Mouse (Mus musculus) intestine, embryonic 16.5 days (tissue): ENCODE data around the gene Bnc2. TPM values are rescaled to one million over a fixed set of nuclear protein-coding genes. Genes with fewer than 3 reads are reported as not detected.

Source experiments
- ATAC-seq: fragments of 200-750 bp; cut with Nextera tagmentation; 2 replicates; pipeline ENCODE4 v1.8.0; 2017; ENCODE audit warnings: moderate TSS enrichment, moderate library complexity
- H3K27ac ChIP-seq: fragments of 300-500 bp; sonication (generic); 2 replicates; pipeline ENCODE4 v1.5.1; 2014; ENCODE audit warnings: mild to moderate bottlenecking, low read length
- H3K27me3 ChIP-seq: fragments of 300-500 bp; sonication (generic); replicated peaks from 2 replicates; pipeline ENCODE4 v1.6.1; 2014; ENCODE audit warnings: low read length, control low read depth, mixed read lengths; ENCODE audit not compliant: control insufficient read depth, insufficient read depth
- H3K36me3 ChIP-seq: fragments of 300-500 bp; sonication (generic); 2 replicates; pipeline ENCODE4 v1.6.1; 2014; ENCODE audit warnings: low read length, control low read depth; ENCODE audit not compliant: control insufficient read depth, insufficient read depth
- H3K4me1 ChIP-seq: fragments of 300-500 bp; sonication (generic); 2 replicates; pipeline ENCODE4 v1.6.1; 2014; ENCODE audit warnings: low read length, control low read depth, mixed read lengths; ENCODE audit not compliant: control insufficient read depth, insufficient read depth
- H3K4me2 ChIP-seq: fragments of 300-500 bp; sonication (generic); 2 replicates; pipeline ENCODE4 v1.6.1; 2014; ENCODE audit warnings: low read depth, low read length, control low read depth
- H3K4me3 ChIP-seq: fragments of 300-500 bp; sonication (generic); 2 replicates; pipeline ENCODE4 v1.5.1; 2014; ENCODE audit warnings: mild to moderate bottlenecking, low read length
- H3K9ac ChIP-seq: fragments of 300-500 bp; sonication (generic); 2 replicates; pipeline ENCODE4 v1.6.1; 2014; ENCODE audit warnings: low read depth, low read length
- H3K9me3 ChIP-seq: fragments of 300-500 bp; sonication (generic); 2 replicates; pipeline ENCODE4 v1.6.1; 2016; ENCODE audit warnings: low read length, control low read depth; ENCODE audit not compliant: control insufficient read depth
- WGBS: fragments of 180-500 bp; shearing (Covaris S2); extraction: QIAGEN DNeasy Blood & Tissue Kit; methylation state at CpG from one replicate; pipeline ENCODE4 v1.1.7; 2014; 5-methylcytosine and 5-hydroxymethylcytosine counted together
- polyA plus RNA-seq: library from polyadenylated mRNA; unstranded; fragments of >200 nt; fragmentation: Nextera tagmentation; extraction: Ambion mirVana; gene quantifications from 2 replicates; pipeline ENCODE4 v1.2.1, GENCODE M21; 2015

Bnc2 gene
- polyA plus RNA-seq, 1 experiment from 2014 or later: 8.9 TPM

DNA sequence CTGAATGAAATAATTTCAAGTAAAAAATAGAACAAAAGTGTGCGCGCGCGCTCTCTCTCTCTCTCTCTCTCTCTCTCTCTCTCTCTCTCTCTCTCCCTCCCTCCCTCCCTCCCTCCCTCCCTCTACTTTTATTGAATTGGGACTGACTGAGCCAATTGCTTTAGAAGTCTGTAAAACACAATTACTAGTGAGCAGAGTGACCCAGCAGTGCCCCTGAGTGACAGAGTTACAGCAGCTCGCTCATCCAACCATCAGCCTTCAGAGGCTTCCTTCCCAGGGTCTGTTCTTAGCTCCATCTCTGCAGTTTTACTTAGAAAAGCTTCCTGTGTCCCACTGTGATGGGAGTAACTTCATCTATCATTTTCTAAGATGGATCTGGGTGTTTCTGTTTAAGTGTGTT, 389.9 kb downstream of the Bnc2 start:
- ATAC-seq: no peak
- Histone ChIP-seq H3K36me3 (no peaks in the 10 kb centered on the region), H3K9me3 (no peaks in the 10 kb centered on the region), H3K4me1 (0 out of 2 replicates have a peak, but pooled peaks cover 4% of the 10 kb centered on the region), H3K4me2 (no peak overlapping the region), H3K27ac (no peak overlapping the region), H3K4me3 (no peak overlapping the region), H3K9ac (no peak overlapping the region), H3K27me3 (no peaks in the 10 kb centered on the region)
- 71% methylated on average over 5 of the region's 5 CpGs for WGBS

DNA sequence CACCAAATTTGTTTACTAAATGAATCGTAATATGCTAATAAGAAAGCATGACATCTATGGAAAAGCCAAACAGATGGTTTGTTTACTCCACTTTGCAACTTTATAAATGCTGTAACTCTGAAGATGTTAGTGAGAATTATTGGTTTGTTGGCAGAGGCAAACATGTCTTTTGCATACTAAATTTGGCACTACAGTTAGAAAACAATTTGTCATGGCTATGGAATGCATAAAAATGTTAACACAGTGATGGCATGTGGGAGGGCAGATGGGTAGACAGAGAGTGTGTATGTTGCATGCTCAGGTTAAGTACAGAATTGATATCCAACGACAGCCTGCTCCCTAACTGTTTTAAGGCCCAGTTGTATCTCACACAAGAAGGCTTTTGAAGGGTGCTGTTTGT, 392.4 kb downstream of the Bnc2 start:
- Histone ChIP-seq H3K27ac (no peak overlapping the region), H3K4me2 (no peak overlapping the region), H3K9me3 (no peaks in the 10 kb centered on the region), H3K4me1 (0 out of 2 replicates have a peak, but pooled peaks cover 4% of the 10 kb centered on the region), H3K4me3 (no peak overlapping the region), H3K36me3 (no peaks in the 10 kb centered on the region), H3K27me3 (no peaks in the 10 kb centered on the region), H3K9ac (no peak overlapping the region)
- no peak for ATAC-seq
- WGBS: 65% methylated on average over 2 of the region's 2 CpGs

DNA sequence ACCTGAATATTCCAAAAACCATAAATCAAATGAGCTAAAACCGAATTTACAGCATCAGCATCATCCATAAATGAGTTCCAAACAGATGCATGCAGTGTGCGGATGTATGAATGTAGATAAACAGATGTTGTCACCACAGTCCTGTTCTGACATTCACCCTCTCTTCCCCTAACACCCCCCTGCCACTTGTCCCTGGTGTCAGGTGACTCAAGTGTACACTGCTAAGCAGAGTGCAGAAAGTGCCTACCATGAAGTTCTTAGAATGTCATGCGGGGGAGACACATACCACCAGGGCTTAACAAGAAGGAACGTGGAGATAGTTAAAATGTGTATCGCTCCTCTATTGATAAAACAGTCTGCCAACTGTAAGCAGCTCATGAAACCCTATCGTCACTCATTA, 396.9 kb downstream of the Bnc2 start:
- no peaks in the 10 kb centered on the region for H3K9me3 ChIP-seq
- no peak overlapping the region for H3K4me2 ChIP-seq
- no peak overlapping the region for H3K4me3 ChIP-seq
- WGBS: 67% methylated on average over 6 of the region's 6 CpGs
- no peaks in the 10 kb centered on the region for H3K4me1 ChIP-seq
- no peaks in the 10 kb centered on the region for H3K27me3 ChIP-seq
- no peak for ATAC-seq
- H3K36me3 ChIP-seq: no peaks in the 10 kb centered on the region
- no peak overlapping the region for H3K27ac ChIP-seq
- no peak overlapping the region for H3K9ac ChIP-seq

DNA sequence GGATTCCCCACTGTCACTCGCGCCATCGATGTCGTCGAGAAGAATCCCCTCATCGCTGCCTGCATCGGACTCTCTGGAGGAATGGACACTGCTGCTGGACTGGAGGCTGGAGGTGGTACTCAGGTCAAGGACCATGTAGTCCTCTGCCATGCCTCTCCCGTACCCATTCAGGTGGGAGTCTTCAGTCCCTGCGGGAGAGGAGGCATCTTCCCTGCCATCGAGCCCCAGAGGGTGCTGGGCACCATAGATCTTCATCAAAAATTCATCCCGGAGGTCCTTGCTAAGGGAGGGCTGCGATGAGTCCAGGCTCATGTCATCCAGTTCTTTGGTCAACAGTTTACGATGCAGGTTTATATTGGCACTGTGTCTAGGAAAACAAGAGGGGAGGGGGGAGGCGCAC, 399.0 kb downstream of the Bnc2 start:
- H3K4me2 ChIP-seq: no peak overlapping the region
- no peaks in the 10 kb centered on the region for H3K36me3 ChIP-seq
- H3K4me1 ChIP-seq: no peaks in the 10 kb centered on the region
- no peaks in the 10 kb centered on the region for H3K9me3 ChIP-seq
- no peak for ATAC-seq
- H3K27ac ChIP-seq: no peak overlapping the region
- WGBS: 91% methylated on average over 14 of the region's 14 CpGs
- no peaks in the 10 kb centered on the region for H3K27me3 ChIP-seq
- no peak overlapping the region for H3K9ac ChIP-seq
- no peak overlapping the region for H3K4me3 ChIP-seq

DNA sequence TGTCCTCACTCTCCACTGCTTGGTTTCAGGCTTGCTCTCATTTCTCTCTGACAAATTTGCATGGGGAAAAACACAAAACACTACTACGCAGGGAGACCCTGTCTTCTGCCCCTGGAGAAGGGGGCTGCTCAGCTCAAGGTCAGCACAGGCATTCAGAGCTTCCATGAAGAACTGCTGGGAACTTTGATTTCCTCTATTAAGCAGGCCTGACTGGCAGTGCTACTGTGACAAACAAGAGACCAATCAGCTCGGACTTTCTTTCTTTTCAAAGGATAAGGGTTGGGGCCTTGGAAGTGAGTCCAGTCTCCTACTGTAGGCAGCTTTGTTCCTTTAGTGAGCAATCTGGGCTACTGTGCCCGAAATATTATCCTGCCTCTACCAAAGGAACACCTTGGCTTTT, 400.9 kb downstream of the Bnc2 start:
- ATAC-seq: no peak
- Histone ChIP-seq H3K36me3 (no peaks in the 10 kb centered on the region), H3K4me3 (no peak overlapping the region), H3K9ac (no peak overlapping the region), H3K27ac (no peak overlapping the region), H3K4me1 (no peaks in the 10 kb centered on the region), H3K27me3 (no peaks in the 10 kb centered on the region), H3K9me3 (no peaks in the 10 kb centered on the region), H3K4me2 (no peak overlapping the region)
- WGBS: 56% methylated on average over 3 of the region's 3 CpGs

DNA sequence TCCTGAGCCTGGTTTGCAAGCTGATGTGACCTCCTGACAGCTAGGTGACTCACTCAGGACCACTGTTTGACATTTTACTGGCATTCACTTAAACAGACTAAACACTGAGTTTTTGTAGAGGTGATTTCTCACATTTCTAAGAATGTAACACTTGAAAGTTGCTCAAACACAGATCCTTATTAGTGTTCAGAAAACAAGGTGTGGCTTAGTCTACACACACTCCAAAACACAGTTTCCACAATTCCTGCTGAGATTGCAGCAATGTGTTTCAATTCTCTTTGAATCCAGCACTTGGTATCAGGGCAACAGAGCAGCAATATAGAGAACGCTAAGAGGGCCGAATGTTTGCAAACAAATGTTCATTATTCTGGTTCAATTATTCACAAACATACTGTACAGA, 402.2 kb downstream of the Bnc2 start:
- Histone ChIP-seq H3K9me3 (no peaks in the 10 kb centered on the region), H3K27ac (no peak overlapping the region), H3K27me3 (no peaks in the 10 kb centered on the region), H3K9ac (no peak overlapping the region), H3K36me3 (no peaks in the 10 kb centered on the region), H3K4me1 (no peaks in the 10 kb centered on the region), H3K4me2 (no peak overlapping the region), H3K4me3 (no peak overlapping the region)
- no peak for ATAC-seq
- 59% methylated on average over 2 of the region's 2 CpGs for WGBS

DNA sequence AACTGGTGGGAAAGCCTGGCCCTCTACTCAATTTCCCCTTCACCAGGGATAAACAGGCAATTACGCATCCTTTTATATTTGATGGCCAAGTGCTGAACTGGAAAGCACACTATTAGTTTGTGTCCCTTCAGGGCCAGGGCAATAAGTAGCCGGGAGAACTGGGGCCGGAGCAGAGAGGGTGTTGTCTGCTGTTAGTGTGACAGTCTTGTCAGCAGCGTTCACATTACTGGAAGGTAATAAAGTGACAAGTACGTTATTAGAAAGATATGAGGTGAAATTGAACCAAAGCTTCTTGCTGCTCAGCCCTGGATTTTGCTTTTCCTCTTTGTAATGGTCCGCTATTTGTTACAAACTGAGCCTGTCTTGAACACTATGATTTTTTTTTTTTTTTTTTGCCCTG, 405.2 kb downstream of the Bnc2 start:
- H3K9ac ChIP-seq: no peak overlapping the region
- no peak overlapping the region for H3K4me2 ChIP-seq
- H3K9me3 ChIP-seq: no peaks in the 10 kb centered on the region
- H3K36me3 ChIP-seq: no peaks in the 10 kb centered on the region
- no peak overlapping the region for H3K27ac ChIP-seq
- no peak overlapping the region for H3K4me3 ChIP-seq
- no peaks in the 10 kb centered on the region for H3K4me1 ChIP-seq
- WGBS: 68% methylated on average over 6 of the region's 6 CpGs
- no peak for ATAC-seq
- H3K27me3 ChIP-seq: no peaks in the 10 kb centered on the region

DNA sequence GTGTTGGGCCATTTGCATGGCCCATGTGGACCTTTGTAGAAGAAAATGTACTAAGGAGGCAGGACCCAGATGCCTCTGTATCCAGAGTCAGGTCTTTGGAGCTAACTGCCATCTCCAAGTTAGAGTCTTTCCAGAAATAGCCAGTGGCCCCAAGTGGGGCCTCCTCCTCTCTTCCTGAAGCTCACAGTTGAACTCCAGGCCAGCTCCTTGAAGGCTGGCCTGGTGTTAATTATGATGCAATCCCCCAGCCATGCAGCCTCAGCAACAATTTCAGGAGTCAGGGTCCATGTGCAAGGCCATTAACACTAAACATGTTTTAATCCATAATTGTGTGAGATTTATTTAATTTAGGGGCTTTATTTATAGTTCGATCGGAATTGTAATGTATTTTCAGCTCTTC, 427.7 kb downstream of the Bnc2 start:
- Histone ChIP-seq H3K27ac (no peak overlapping the region), H3K4me3 (no peak overlapping the region), H3K4me2 (no peak overlapping the region), H3K9ac (no peak overlapping the region), H3K36me3 (no peaks in the 10 kb centered on the region), H3K27me3 (no peaks in the 10 kb centered on the region), H3K9me3 (no peaks in the 10 kb centered on the region), H3K4me1 (peaks cover 2% of the 10 kb centered on the region; the same call in 1 of the 2 replicates)
- no peak for ATAC-seq
- WGBS: 89% methylated on average over 2 of the region's 2 CpGs

DNA sequence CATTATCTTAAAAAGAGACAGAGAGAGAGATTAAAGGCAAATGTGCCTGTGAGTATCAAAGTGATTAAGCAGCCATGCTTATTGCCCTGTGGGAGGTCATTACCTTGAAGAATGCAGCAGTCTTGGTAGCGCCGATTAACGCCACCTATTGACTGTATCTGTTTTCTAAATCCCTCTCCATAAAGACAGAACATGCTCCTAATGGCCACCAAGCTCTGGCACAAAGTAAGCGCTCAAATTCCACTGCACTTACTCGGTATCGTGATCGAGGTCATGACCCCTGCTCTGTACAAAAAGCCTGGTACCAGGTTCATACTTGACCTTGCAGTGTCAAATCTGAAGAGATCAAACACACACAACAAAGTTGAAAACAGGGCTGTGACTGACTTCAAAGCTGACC, 442.7 kb downstream of the Bnc2 start:
- Histone ChIP-seq H3K4me3 (no peak overlapping the region), H3K9ac (no peak overlapping the region), H3K4me1 (no peaks in the 10 kb centered on the region), H3K9me3 (no peaks in the 10 kb centered on the region), H3K27me3 (no peaks in the 10 kb centered on the region), H3K27ac (no peak overlapping the region), H3K36me3 (no peaks in the 10 kb centered on the region), H3K4me2 (no peak overlapping the region)
- ATAC-seq: no peak
- 66% methylated on average over 7 of the region's 7 CpGs for WGBS

DNA sequence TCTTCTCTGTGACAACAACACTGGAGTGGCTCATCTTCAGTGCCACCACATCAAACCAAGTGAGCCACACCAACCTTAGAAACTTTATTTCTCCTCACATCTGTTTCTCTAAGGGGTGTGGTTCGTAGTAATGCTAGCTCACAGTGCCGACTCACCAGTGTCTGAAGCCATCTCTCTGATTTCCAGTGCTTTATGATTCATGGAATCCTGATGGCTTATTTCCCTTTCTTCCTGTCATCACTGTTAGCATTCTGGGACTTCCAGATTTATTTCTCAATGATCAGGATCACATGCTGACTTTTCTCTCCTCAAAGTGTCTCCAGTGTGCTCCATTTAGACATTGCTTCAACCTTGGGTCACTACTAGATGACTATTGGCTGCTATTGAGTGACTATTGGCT, 443.8 kb downstream of the Bnc2 start:
- H3K9ac ChIP-seq: no peak overlapping the region
- H3K27ac ChIP-seq: no peak overlapping the region
- no peaks in the 10 kb centered on the region for H3K4me1 ChIP-seq
- no peak overlapping the region for H3K4me2 ChIP-seq
- WGBS: 89% methylated on average over 2 of the region's 2 CpGs
- H3K9me3 ChIP-seq: no peaks in the 10 kb centered on the region
- ATAC-seq: no peak
- H3K36me3 ChIP-seq: no peaks in the 10 kb centered on the region
- no peak overlapping the region for H3K4me3 ChIP-seq
- no peaks in the 10 kb centered on the region for H3K27me3 ChIP-seq
